Mouse (Mus musculus) stomach, embryonic 16.5 days (tissue): ENCODE measurements around the gene Gipc1. TPM values are rescaled to one million over a fixed set of nuclear protein-coding genes. Genes with fewer than 3 reads are reported as not detected.

ENCODE experiments used
- ATAC-seq: fragments of 200-750 bp; cut with Nextera tagmentation; 2 replicates; pipeline ENCODE4 v1.8.0; 2017; ENCODE audit warnings: moderate number of reproducible peaks, moderate TSS enrichment; ENCODE audit not compliant: insufficient read depth, low FRiP score
- H3K27ac ChIP-seq: fragments of 300-500 bp; sonication (generic); 2 replicates; pipeline ENCODE4 v1.5.1; 2014; ENCODE audit warnings: low read length
- H3K27me3 ChIP-seq: fragments of 300-500 bp; sonication (generic); 2 replicates; pipeline ENCODE4 v1.6.1; 2014; ENCODE audit warnings: low read length, control low read depth, mixed read lengths; ENCODE audit not compliant: control insufficient read depth, insufficient read depth
- H3K36me3 ChIP-seq: fragments of 300-500 bp; sonication (generic); 2 replicates; pipeline ENCODE4 v1.6.1; 2014; ENCODE audit warnings: low read length; ENCODE audit not compliant: control insufficient read depth, insufficient read depth
- H3K4me1 ChIP-seq: fragments of 300-500 bp; sonication (generic); 2 replicates; pipeline ENCODE4 v1.6.1; 2014; ENCODE audit warnings: low read length, control low read depth, mixed read lengths; ENCODE audit not compliant: control insufficient read depth, insufficient read depth
- H3K4me2 ChIP-seq: fragments of 300-500 bp; sonication (generic); 2 replicates; pipeline ENCODE4 v1.6.1; 2014; ENCODE audit warnings: low read depth, low read length, mixed read lengths
- H3K4me3 ChIP-seq: fragments of 300-500 bp; sonication (generic); replicated peaks from 2 replicates; pipeline ENCODE4 v1.5.1; 2014; ENCODE audit warnings: mild to moderate bottlenecking, low read length
- H3K9ac ChIP-seq: fragments of 300-500 bp; sonication (generic); 2 replicates; pipeline ENCODE4 v1.6.1; 2014; ENCODE audit warnings: low read length
- H3K9me3 ChIP-seq: fragments of 300-500 bp; sonication (generic); replicated peaks from 2 replicates; pipeline ENCODE4 v1.6.1; 2016; ENCODE audit warnings: low read length, control low read depth; ENCODE audit not compliant: control insufficient read depth
- WGBS: fragments of 180-500 bp; shearing (Covaris S2); extraction: QIAGEN DNeasy Blood & Tissue Kit; methylation state at CpG from one replicate; pipeline ENCODE4 v1.1.7; 2014; 5-methylcytosine and 5-hydroxymethylcytosine counted together
- polyA plus RNA-seq: library from polyadenylated mRNA; unstranded; fragments of >200 nt; fragmentation: Nextera tagmentation; extraction: Ambion mirVana; gene quantifications from 2 replicates; pipeline ENCODE4 v1.2.1, GENCODE M21; 2015

Gene Gipc1
- polyA plus RNA-seq, 1 experiment from 2014 or later, result 190 TPM

GRCm38 (mm10) chr8:83656043-83656442, 3.6 kb downstream of the Gipc1 start:
- Histone ChIP-seq H3K4me2 (no peak overlapping the region), H3K27ac (no peak overlapping the region), H3K9me3 (no peaks in the 10 kb centered on the region), H3K4me1 (peaks cover 33% of the 10 kb centered on the region), H3K36me3 (no peaks in the 10 kb centered on the region), H3K27me3 (no peaks in the 10 kb centered on the region), H3K9ac (no peak overlapping the region), H3K4me3 (no peak overlapping the region)
- no peak for ATAC-seq
- 88% methylated on average over 9 of the region's 9 CpGs for WGBS

DNA sequence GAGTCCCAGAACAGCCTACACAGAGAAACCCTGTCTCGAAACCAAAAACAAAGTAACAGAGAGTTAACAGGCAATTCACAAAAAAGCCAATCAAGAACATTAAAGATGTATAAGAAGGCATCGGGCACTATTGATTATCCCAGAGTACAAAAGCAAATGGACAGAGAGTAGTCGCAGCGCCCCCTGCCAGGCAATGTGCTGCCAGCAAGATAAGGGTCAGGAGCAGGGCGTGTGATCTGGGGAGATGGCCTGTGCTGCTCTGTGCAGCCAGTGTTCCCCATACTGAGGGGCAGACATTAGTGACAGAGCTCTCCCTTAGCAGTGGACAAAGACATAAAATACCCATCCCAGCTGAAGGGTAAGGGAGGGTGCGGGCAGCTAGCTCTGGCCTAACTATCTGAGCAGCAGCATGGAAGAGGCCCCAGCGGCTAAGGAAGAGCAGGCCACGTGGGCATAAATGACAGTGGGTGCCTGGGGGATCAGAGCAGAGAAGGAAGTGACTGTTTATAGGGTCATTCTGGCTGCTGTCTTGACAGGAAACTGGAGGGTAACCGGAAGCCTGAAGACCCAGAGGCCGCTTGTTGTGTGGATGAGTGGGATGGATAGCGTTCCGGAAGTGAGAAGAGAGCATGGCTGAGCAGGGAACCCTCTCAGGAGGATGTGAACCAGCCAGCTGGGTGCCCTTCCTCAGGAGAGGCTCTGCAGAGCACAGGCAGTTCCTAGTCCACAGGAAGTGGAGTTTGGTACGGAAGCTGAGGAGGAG, 4.2 kb downstream of the Gipc1 start:
- Histone ChIP-seq H3K9me3 (no peaks in the 10 kb centered on the region), H3K4me3 (no peak overlapping the region), H3K27ac (no peak overlapping the region), H3K27me3 (no peaks in the 10 kb centered on the region), H3K9ac (no peak overlapping the region), H3K4me1 (peaks cover 39% of the 10 kb centered on the region), H3K4me2 (no peak overlapping the region), H3K36me3 (no peaks in the 10 kb centered on the region)
- no peak for ATAC-seq
- WGBS, result 73% methylated on average over 13 of the region's 13 CpGs

DNA sequence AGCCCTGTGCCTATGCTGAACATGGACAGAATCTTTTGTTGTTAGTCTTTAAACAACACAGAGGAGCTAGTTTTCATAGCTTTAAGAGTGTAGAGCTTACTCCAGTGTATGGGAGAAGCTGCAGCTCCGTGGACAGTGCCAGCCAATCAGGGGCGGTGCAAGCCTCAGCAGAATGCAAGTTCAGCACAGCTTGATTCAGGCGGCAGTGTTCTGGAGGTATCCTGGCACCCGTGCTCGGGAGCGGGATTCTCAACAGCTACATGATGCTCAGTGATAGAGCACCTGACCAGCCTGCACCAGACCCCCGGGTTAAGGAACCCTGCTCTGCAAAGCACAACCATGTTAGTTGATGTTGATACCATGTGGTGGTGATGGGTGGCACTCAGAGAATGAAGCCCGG, 8.1 kb downstream of the Gipc1 start:
- no peak for ATAC-seq
- no peaks in the 10 kb centered on the region for H3K27me3 ChIP-seq
- peak overlapping the region; percentile 46 for H3K4me2 ChIP-seq
- H3K27ac ChIP-seq, result peak overlapping the region; percentile 82
- H3K4me3 ChIP-seq, result peak overlapping the region; percentile 32; the same call in 1 of the 2 replicates
- H3K9ac ChIP-seq, result peak overlapping the region; percentile 69
- peaks cover 11% of the 10 kb centered on the region; the same call in 1 of the 2 replicates for H3K36me3 ChIP-seq
- no peaks in the 10 kb centered on the region for H3K9me3 ChIP-seq
- WGBS, result 15% methylated on average over 8 of the region's 8 CpGs
- H3K4me1 ChIP-seq, result peaks cover 58% of the 10 kb centered on the region

DNA sequence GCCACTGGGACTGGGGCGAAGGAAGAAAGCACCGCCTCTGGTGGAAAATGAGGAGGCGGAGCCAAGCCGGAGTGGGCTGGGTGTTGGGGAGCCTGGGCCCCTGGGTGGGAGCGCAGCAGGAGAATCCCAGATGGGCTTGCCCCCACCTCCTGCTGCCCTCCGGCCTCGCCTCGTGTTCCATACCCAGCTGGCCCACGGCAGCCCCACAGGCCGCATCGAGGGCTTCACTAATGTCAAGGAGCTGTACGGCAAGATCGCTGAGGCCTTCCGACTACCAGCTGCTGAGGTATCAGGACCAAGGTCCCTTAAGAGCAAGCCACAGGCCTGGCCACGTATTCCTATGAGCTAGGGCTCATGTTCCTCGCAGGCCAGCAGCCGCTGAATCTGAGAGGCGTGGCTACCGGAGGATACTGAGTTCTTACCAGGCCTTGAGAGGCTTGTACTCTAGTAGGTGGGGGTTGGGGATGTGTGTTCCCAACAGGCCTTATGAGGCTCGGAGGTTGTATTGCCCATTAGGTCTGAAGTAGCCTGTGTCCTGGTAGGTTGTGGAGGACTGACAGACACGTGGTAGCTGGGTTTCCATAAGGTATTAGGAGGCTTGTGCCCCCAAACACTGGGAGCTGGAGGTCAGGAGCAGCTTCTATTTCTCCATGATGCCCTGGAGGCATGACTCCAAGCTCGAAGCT, 8.7 kb downstream of the Gipc1 start:
- Histone ChIP-seq H3K4me2 (peak overlapping the region; percentile 46), H3K9me3 (no peaks in the 10 kb centered on the region), H3K4me3 (peak overlapping the region; percentile 32), H3K27me3 (no peaks in the 10 kb centered on the region), H3K9ac (peak overlapping the region; percentile 69), H3K27ac (peak overlapping the region; percentile 82), H3K4me1 (peaks cover 64% of the 10 kb centered on the region), H3K36me3 (peaks cover 11% of the 10 kb centered on the region; the same call in 1 of the 2 replicates)
- ATAC-seq, result peak; percentile 22
- 15% methylated on average over 22 of the region's 22 CpGs for WGBS

GRCm38 (mm10) chr8:83662421-83662826, 9.9 kb downstream of the Gipc1 start:
- peak; percentile 37; the same call in 1 of the 2 replicates for ATAC-seq
- Histone ChIP-seq H3K9ac (peak overlapping the region; percentile 69), H3K4me2 (peak overlapping the region; percentile 46), H3K4me1 (peaks cover 68% of the 10 kb centered on the region), H3K27me3 (no peaks in the 10 kb centered on the region), H3K4me3 (no peak overlapping the region), H3K27ac (peak overlapping the region; percentile 82), H3K36me3 (peaks cover 11% of the 10 kb centered on the region; the same call in 1 of the 2 replicates), H3K9me3 (no peaks in the 10 kb centered on the region)
- WGBS, result 12% methylated on average over 4 of the region's 4 CpGs

DNA sequence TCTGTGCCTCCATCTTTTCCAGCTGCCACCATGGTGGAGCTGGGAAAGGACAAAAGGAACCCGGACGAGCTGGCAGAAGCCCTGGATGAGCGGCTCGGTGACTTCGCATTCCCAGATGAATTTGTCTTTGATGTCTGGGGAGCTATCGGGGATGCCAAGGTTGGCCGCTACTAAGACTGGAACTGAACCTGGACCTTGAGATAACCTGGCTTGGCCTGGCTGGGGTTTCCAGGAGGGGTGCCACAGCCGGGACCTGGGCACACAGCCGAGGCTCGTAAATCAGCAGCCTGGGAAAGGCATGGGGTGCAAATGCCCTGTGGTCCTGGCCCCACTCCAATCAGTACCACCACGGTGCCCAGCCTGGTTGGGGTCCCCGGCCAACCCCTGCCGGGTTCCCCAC, 11.6 kb downstream of the Gipc1 start:
- no peak overlapping the region for H3K9ac ChIP-seq
- no peak for ATAC-seq
- no peak overlapping the region for H3K4me2 ChIP-seq
- peaks cover 81% of the 10 kb centered on the region for H3K4me1 ChIP-seq
- H3K27ac ChIP-seq, result peak overlapping the region; percentile 91
- no peaks in the 10 kb centered on the region for H3K27me3 ChIP-seq
- 86% methylated on average over 13 of the region's 13 CpGs for WGBS
- H3K36me3 ChIP-seq, result peaks cover 11% of the 10 kb centered on the region; the same call in 1 of the 2 replicates
- H3K9me3 ChIP-seq, result no peaks in the 10 kb centered on the region
- H3K4me3 ChIP-seq, result no peak overlapping the region

- H3K9me3 ChIP-seq, result no peaks in the 10 kb centered on the region
- no peak overlapping the region for H3K4me2 ChIP-seq
- H3K4me3 ChIP-seq, result no peak overlapping the region
- 16% methylated on average over 2 of the region's 2 CpGs for WGBS
- peak overlapping the region; percentile 91 for H3K27ac ChIP-seq
- H3K36me3 ChIP-seq, result peaks cover 15% of the 10 kb centered on the region; the same call in 1 of the 2 replicates
- no peak for ATAC-seq
- no peaks in the 10 kb centered on the region for H3K27me3 ChIP-seq
- H3K9ac ChIP-seq, result peak overlapping the region; percentile 50
- H3K4me1 ChIP-seq, result peaks cover 77% of the 10 kb centered on the region
These were observed 12.6 kb downstream of the Gipc1 start for GRCm38 (mm10) chr8:83664931-83665625.

- ATAC-seq, result peak; percentile 61
- Histone ChIP-seq H3K27me3 (no peaks in the 10 kb centered on the region), H3K9ac (peak within 1 kb of the TSS; percentile 52), H3K27ac (peak within 1 kb of the TSS; percentile 91), H3K9me3 (no peaks in the 10 kb centered on the region), H3K4me3 (peak within 1 kb of the TSS; percentile 20), H3K4me1 (peaks cover 66% of the 10 kb centered on the region), H3K36me3 (peaks cover 15% of the 10 kb centered on the region; the same call in 1 of the 2 replicates), H3K4me2 (peak within 1 kb of the TSS; percentile 61)
- WGBS, result 13% methylated on average over 14 of the region's 14 CpGs
These were observed 13.7 kb downstream of the Gipc1 start, which contains the start of gene Ptger1 for GRCm38 (mm10) chr8:83665969-83666865. Ptger1 (plus strand) TSS chr8:83666678.
